Mouse (Mus musculus) MEL (cell line): ENCODE measurements at regions not wholly inside any gene's neighbourhood (a gene's known extent, or its start where the extent isn't known, plus 50 kb on each side); places are given as distances from the start of the nearest gene placed in this dataset.

Experiments
- DNase-seq: peaks from one replicate; pipeline ENCODE4 v3.0.0; 2011; ENCODE audit warnings: low read depth, low spot score
- H3K27ac ChIP-seq: 2 replicates; pipeline ENCODE4 v1.5.1; 2012; ENCODE audit warnings: low read depth, mild to moderate bottlenecking, control low read depth, low read length, moderate library complexity; ENCODE audit not compliant: control insufficient read depth
- H3K27me3 ChIP-seq, 2 experiments: fragments of 150-350 bp in 1 of 2; sonication (generic) in 1 of 2; 2 replicates each; pipeline ENCODE4 v1.6.1; 2012; ENCODE audit warnings: low read length in 2 of 2, mild to moderate bottlenecking in 2 of 2, improper control_type of control experiment in 1 of 2, moderate library complexity in 1 of 2; ENCODE audit not compliant: insufficient read depth in 2 of 2, control insufficient read depth in 1 of 2
- H3K36me3 ChIP-seq, 2 experiments: 2 replicates each; pipeline ENCODE4 v1.6.1; 2012 to 2014; ENCODE audit warnings: low read length in 2 of 2, improper control_type of control experiment in 1 of 2, inconsistent platforms in 1 of 2, mild to moderate bottlenecking in 1 of 2; ENCODE audit not compliant: insufficient read depth in 2 of 2, control insufficient read depth in 1 of 2
- H3K4me1 ChIP-seq, 2 experiments: fragments of 150-350 bp in 1 of 2; sonication (generic) in 1 of 2; 2 replicates each; pipeline ENCODE4 v1.6.1; 2012; ENCODE audit warnings: low read length in 2 of 2, improper control_type of control experiment in 1 of 2, mild to moderate bottlenecking in 1 of 2; ENCODE audit not compliant: insufficient read depth in 2 of 2, control insufficient read depth in 1 of 2
- H3K4me3 ChIP-seq, 2 experiments: fragments of 150-350 bp in 1 of 2; sonication (generic) in 1 of 2; 2 replicates each; pipeline ENCODE4 v1.5.1; 2012; ENCODE audit warnings: low read depth in 2 of 2, low read length in 2 of 2, mild to moderate bottlenecking in 2 of 2, moderate library complexity in 2 of 2, control low read depth in 1 of 2, improper control_type of control experiment in 1 of 2; ENCODE audit not compliant: control insufficient read depth in 1 of 2, insufficient read depth in 1 of 2
- H3K79me2 ChIP-seq: 2 replicates; pipeline ENCODE4 v1.6.1; 2012; ENCODE audit warnings: mild to moderate bottlenecking, low read length, moderate library complexity; ENCODE audit not compliant: control insufficient read depth, poor library complexity, insufficient read depth
- H3K9ac ChIP-seq: 2 replicates; pipeline ENCODE4 v1.6.1; 2012; ENCODE audit warnings: low read depth, mild to moderate bottlenecking, control low read depth, low read length, moderate library complexity; ENCODE audit not compliant: control insufficient read depth, poor library complexity, severe bottlenecking
- H3K9me3 ChIP-seq: fragments of 150-350 bp; sonication (generic); replicated peaks from 2 replicates; pipeline ENCODE4 v1.6.1; 2012; ENCODE audit warnings: mild to moderate bottlenecking, low read length, improper control_type of control experiment, moderate library complexity; ENCODE audit not compliant: insufficient read depth
- BHLHE40 ChIP-seq: IDR thresholded peaks from 2 replicates; pipeline ENCODE4 v1.6.1; 2012; ENCODE audit warnings: low read depth, mild to moderate bottlenecking, inconsistent platforms, low read length, improper control_type of control experiment, borderline replicate concordance
- CHD1 ChIP-seq: IDR thresholded peaks from 2 replicates; pipeline ENCODE4 v1.6.1; 2012; ENCODE audit warnings: low read depth, mild to moderate bottlenecking, inconsistent platforms, low read length, improper control_type of control experiment
- CTCF ChIP-seq, 3 experiments: IDR thresholded peaks in 2 of 3; conservative IDR thresholded peaks in 1 of 3; 2 replicates each; pipeline ENCODE4 v1.5.1; 2011 to 2012; ENCODE audit warnings: low read length in 3 of 3, low read depth in 2 of 3, mild to moderate bottlenecking in 2 of 3, improper control_type of control experiment in 1 of 3, inconsistent platforms in 1 of 3, mixed read lengths in 1 of 3, moderate library complexity in 1 of 3; ENCODE audit not compliant: control insufficient read depth in 1 of 3, insufficient read depth in 1 of 3, poor library complexity in 1 of 3, severe bottlenecking in 1 of 3
- E2F4 ChIP-seq: IDR thresholded peaks from 2 replicates; pipeline ENCODE4 v1.6.1; 2011; ENCODE audit warnings: low read depth, low read length, improper control_type of control experiment, borderline replicate concordance
- EP300 ChIP-seq, 2 experiments: IDR thresholded peaks; 2 replicates each; pipeline ENCODE4 v1.6.1; 2011; ENCODE audit warnings: improper control_type of control experiment in 2 of 2, low read length in 2 of 2, low read depth in 1 of 2, mild to moderate bottlenecking in 1 of 2
- ETS1 ChIP-seq: IDR thresholded peaks from 2 replicates; pipeline ENCODE4 v1.6.1; 2012; ENCODE audit warnings: low read depth, mild to moderate bottlenecking, inconsistent platforms, low read length, improper control_type of control experiment, moderate library complexity
- JUND ChIP-seq: IDR thresholded peaks from 2 replicates; pipeline ENCODE4 v1.6.1; 2011; ENCODE audit warnings: low read depth, mild to moderate bottlenecking, improper control_type of control experiment, low read length
- MAFK ChIP-seq: IDR thresholded peaks from 2 replicates; pipeline ENCODE4 v1.6.1; 2011; ENCODE audit warnings: low read depth, mild to moderate bottlenecking, low read length, improper control_type of control experiment, borderline replicate concordance
- MAZ ChIP-seq: IDR thresholded peaks from 2 replicates; pipeline ENCODE4 v1.6.1; 2012; ENCODE audit warnings: low read depth, mild to moderate bottlenecking, inconsistent platforms, low read length, improper control_type of control experiment
- MEF2A ChIP-seq: IDR thresholded peaks from 2 replicates; pipeline ENCODE4 v1.6.1; 2014; ENCODE audit warnings: low read depth, mild to moderate bottlenecking, inconsistent platforms, low read length, improper control_type of control experiment; ENCODE audit not compliant: poor library complexity, insufficient replicate concordance, severe bottlenecking; ENCODE audit errors: extremely low read depth
- MXI1 ChIP-seq: IDR thresholded peaks from 2 replicates; pipeline ENCODE4 v1.6.1; 2011; ENCODE audit warnings: mild to moderate bottlenecking, low read depth, low read length, improper control_type of control experiment
- MYB ChIP-seq: IDR thresholded peaks from 2 replicates; pipeline ENCODE4 v1.6.1; 2011; ENCODE audit warnings: mild to moderate bottlenecking, low read depth, low read length, improper control_type of control experiment
- MYC ChIP-seq: IDR thresholded peaks from 2 replicates; pipeline ENCODE4 v1.6.1; 2011; ENCODE audit warnings: low read depth, mild to moderate bottlenecking, low read length, improper control_type of control experiment, moderate library complexity
- NRF1 ChIP-seq: IDR thresholded peaks from 2 replicates; pipeline ENCODE4 v1.6.1; 2014; ENCODE audit warnings: low read depth, mild to moderate bottlenecking, inconsistent platforms, low read length, improper control_type of control experiment, moderate library complexity; ENCODE audit not compliant: poor library complexity, insufficient read depth, severe bottlenecking
- POLR2AphosphoS2 ChIP-seq: IDR thresholded peaks from 2 replicates; pipeline ENCODE4 v1.6.1; 2011; ENCODE audit warnings: low read length, improper control_type of control experiment
- RCOR1 ChIP-seq: IDR thresholded peaks from 2 replicates; pipeline ENCODE4 v1.6.1; 2012; ENCODE audit warnings: low read depth, mild to moderate bottlenecking, inconsistent platforms, low read length, improper control_type of control experiment
- SIN3A ChIP-seq: IDR thresholded peaks from 2 replicates; pipeline ENCODE4 v1.6.1; 2012; ENCODE audit warnings: low read length, improper control_type of control experiment, inconsistent platforms
- SMC3 ChIP-seq: IDR thresholded peaks from 2 replicates; pipeline ENCODE4 v1.6.1; 2011; ENCODE audit warnings: low read depth, low read length, improper control_type of control experiment
- TAL1 ChIP-seq: IDR thresholded peaks from 2 replicates; pipeline ENCODE4 v1.6.1; 2012; ENCODE audit warnings: mild to moderate bottlenecking, inconsistent platforms, low read length, moderate library complexity, mixed read lengths
- TBP ChIP-seq: IDR thresholded peaks from 2 replicates; pipeline ENCODE4 v1.8.0; 2011; ENCODE audit warnings: low read depth, low read length, improper control_type of control experiment
- TCF12 ChIP-seq: IDR thresholded peaks from 2 replicates; pipeline ENCODE4 v1.6.1; 2014; ENCODE audit warnings: low read depth, mild to moderate bottlenecking, inconsistent platforms, low read length, improper control_type of control experiment, moderate library complexity
- USF1 ChIP-seq: IDR thresholded peaks from 2 replicates; pipeline ENCODE4 v1.6.1; 2014; ENCODE audit warnings: low read depth, mild to moderate bottlenecking, inconsistent platforms, low read length, improper control_type of control experiment, moderate library complexity
- USF2 ChIP-seq, 2 experiments: IDR thresholded peaks; 2 replicates each; pipeline ENCODE4 v1.6.1; 2011 to 2012; ENCODE audit warnings: improper control_type of control experiment in 2 of 2, low read length in 2 of 2, borderline replicate concordance in 1 of 2, inconsistent platforms in 1 of 2, low read depth in 1 of 2, mild to moderate bottlenecking in 1 of 2; ENCODE audit not compliant: insufficient read depth in 1 of 2
- ZKSCAN1 ChIP-seq: IDR thresholded peaks from 2 replicates; pipeline ENCODE4 v1.6.1; 2012; ENCODE audit warnings: low read depth, mild to moderate bottlenecking, inconsistent platforms, low read length, improper control_type of control experiment, moderate library complexity

DNA sequence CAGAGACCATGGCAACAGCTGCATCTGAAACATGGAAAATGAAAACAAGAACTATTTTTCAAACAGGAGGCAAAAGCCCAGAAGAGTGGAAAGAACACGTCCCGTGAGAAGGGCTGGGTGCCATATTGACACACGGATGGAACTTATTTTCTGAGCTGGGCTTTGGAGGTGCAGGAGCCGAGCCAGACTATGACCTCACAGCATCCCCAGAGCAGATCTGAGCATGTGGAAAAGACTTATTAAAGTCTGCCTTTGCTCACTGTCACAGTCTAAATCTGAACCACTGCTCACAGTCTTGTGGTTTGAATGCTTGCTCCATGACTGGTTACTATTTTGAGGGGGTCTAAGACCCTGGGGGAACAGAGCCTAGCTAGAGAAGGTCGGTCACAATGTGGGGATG, 180.2 kb upstream of the Sulf2 start:
- Histone ChIP-seq H3K4me1 (no peaks in the 10 kb centered on the region), H3K4me3 (no peak overlapping the region), H3K9me3 (no peaks in the 10 kb centered on the region), H3K79me2 (no peaks in the 10 kb centered on the region), H3K27ac (no peak overlapping the region), H3K27me3 (no peaks in the 10 kb centered on the region), H3K36me3 (no peaks in the 10 kb centered on the region), H3K9ac (no peak overlapping the region)
- TF ChIP-seq RCOR1 (no peak), TCF12 (no peak), SMC3 (no peak), CHD1 (no peak), EP300 (IDR thresholded peaks at IDR 0.05; ENCODE audit: low read depth in 1 of 2, low read length in 2 of 2) (no peak), TBP (no peak), USF1 (no peak), TAL1 (no peak), BHLHE40 (no peak), MXI1 (no peak)
- no peak for DNase-seq

DNA sequence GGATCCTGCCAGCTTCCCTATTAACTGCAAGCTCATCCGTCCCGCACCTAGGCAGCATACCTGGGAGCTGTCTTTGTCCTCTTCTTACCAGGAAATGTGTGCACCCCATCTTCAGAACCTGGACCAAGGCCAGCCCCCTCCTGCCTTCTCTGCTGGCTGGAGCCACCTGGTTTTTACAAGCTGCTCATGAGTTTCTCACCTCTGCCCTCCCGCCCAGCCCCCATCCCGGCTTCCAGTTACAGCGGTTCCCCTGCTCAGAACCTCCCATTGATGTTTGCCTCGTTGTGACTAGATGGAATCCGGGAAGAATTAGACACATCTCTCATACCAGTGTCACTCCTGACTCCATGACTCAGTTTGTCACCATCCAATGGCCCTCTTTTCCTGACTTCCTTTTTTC, 179.1 kb upstream of the Sulf2 start:
- no peaks in the 10 kb centered on the region for H3K9me3 ChIP-seq

GRCm38 (mm10) chr2:166333818-166334217, 178.4 kb upstream of the Sulf2 start:
- no peaks in the 10 kb centered on the region for H3K4me1 ChIP-seq
- TF ChIP-seq MEF2A (no peak), JUND (no peak), USF2 (IDR thresholded peaks at IDR 0.05; ENCODE audit: borderline replicate concordance in 1 of 2, insufficient read depth in 1 of 2, low read depth in 1 of 2, low read length in 2 of 2) (no peak), MXI1 (no peak), MYC (no peak), E2F4 (no peak), CHD1 (no peak), SIN3A (no peak), SMC3 (no peak), ETS1 (no peak), CTCF (IDR thresholded peaks at IDR 0.05 in 2 of 3, conservative IDR thresholded peaks at IDR 0.05 in 1 of 3; ENCODE audit: control insufficient read depth in 1 of 3, insufficient read depth in 1 of 3, low read depth in 2 of 3, low read length in 3 of 3, poor library complexity in 1 of 3, severe bottlenecking in 1 of 3) (no peak), USF1 (no peak), NRF1 (no peak), ZKSCAN1 (no peak)
- H3K9ac ChIP-seq, result no peak overlapping the region
- H3K27me3 ChIP-seq, result no peaks in the 10 kb centered on the region
- no peaks in the 10 kb centered on the region for H3K9me3 ChIP-seq
- DNase-seq, result no peak
- no peaks in the 10 kb centered on the region for H3K36me3 ChIP-seq
- H3K27ac ChIP-seq, result no peak overlapping the region
- no peak overlapping the region for H3K4me3 ChIP-seq
- H3K79me2 ChIP-seq, result no peaks in the 10 kb centered on the region

More for the DNA sequence above, 179.1 kb upstream of the Sulf2 start:
- no peaks in the 10 kb centered on the region for H3K27me3 ChIP-seq
- DNase-seq, result no peak
- no peak overlapping the region for H3K27ac ChIP-seq
- no peaks in the 10 kb centered on the region for H3K79me2 ChIP-seq
- H3K4me1 ChIP-seq, result no peaks in the 10 kb centered on the region
- TF ChIP-seq CHD1, result no peak
- no peak for TF ChIP-seq MAFK
- no peak for TF ChIP-seq MYB
- TF ChIP-seq SMC3, result no peak
- TF ChIP-seq POLR2AphosphoS2, result no peak
- no peak for TF ChIP-seq E2F4
- no peak for TF ChIP-seq USF2 (IDR thresholded peaks at IDR 0.05; ENCODE audit: borderline replicate concordance in 1 of 2, insufficient read depth in 1 of 2, low read depth in 1 of 2, low read length in 2 of 2)
- no peak for TF ChIP-seq MAZ
- no peak overlapping the region for H3K4me3 ChIP-seq
- H3K36me3 ChIP-seq, result no peaks in the 10 kb centered on the region
- H3K9ac ChIP-seq, result no peak overlapping the region
